Mouse (Mus musculus) liver, embryonic 13.5 days (tissue): Measurements from ENCODE around the gene Ric8b. TPM values are rescaled to one million over a fixed set of nuclear protein-coding genes. Genes with fewer than 3 reads are reported as not detected.

Experiments used
- ATAC-seq: fragments of 200-750 bp; cut with Nextera tagmentation; 2 replicates; pipeline ENCODE4 v1.8.0; 2017; ENCODE audit warnings: low read depth, mild to moderate bottlenecking, moderate number of reproducible peaks, moderate library complexity
- DNase-seq: peaks from one replicate; pipeline ENCODE4 v3.0.0; 2022
- H3K27ac ChIP-seq: fragments of 300-500 bp; sonication (generic); 2 replicates; pipeline ENCODE4 v1.5.1; 2015; ENCODE audit warnings: moderate library complexity, mild to moderate bottlenecking, inconsistent platforms
- H3K27me3 ChIP-seq: fragments of 300-500 bp; sonication (generic); 2 replicates; pipeline ENCODE4 v1.6.1; 2015; ENCODE audit warnings: mild to moderate bottlenecking, inconsistent platforms
- H3K36me3 ChIP-seq: fragments of 300-500 bp; sonication (generic); 2 replicates; pipeline ENCODE4 v1.6.1; 2015; ENCODE audit warnings: mild to moderate bottlenecking, inconsistent platforms
- H3K4me1 ChIP-seq: fragments of 300-500 bp; sonication (generic); replicated peaks from 2 replicates; pipeline ENCODE4 v1.6.1; 2015; ENCODE audit warnings: inconsistent platforms
- H3K4me2 ChIP-seq: fragments of 300-500 bp; sonication (generic); 2 replicates; pipeline ENCODE4 v1.6.1; 2015; ENCODE audit warnings: inconsistent platforms, mild to moderate bottlenecking, moderate library complexity
- H3K4me3 ChIP-seq: fragments of 300-500 bp; sonication (generic); replicated peaks from 2 replicates; pipeline ENCODE4 v1.5.1; 2015; ENCODE audit warnings: mild to moderate bottlenecking, inconsistent platforms
- H3K9ac ChIP-seq: fragments of 300-500 bp; sonication (generic); 2 replicates; pipeline ENCODE4 v1.6.1; 2015; ENCODE audit warnings: mild to moderate bottlenecking, inconsistent platforms
- H3K9me3 ChIP-seq: fragments of 300-500 bp; sonication (generic); replicated peaks from 2 replicates; pipeline ENCODE4 v1.6.1; 2016; ENCODE audit warnings: inconsistent platforms
- WGBS: fragments of 180-500 bp; shearing (Covaris S2); methylation state at CpG from one replicate; pipeline ENCODE4 v1.1.7; 2015; ENCODE audit not compliant: insufficient replicate concordance; 5-methylcytosine and 5-hydroxymethylcytosine counted together
- polyA plus RNA-seq: library from polyadenylated mRNA; unstranded; fragments of >200 nt; fragmentation: Nextera tagmentation; extraction: Ambion mirVana; gene quantifications from 2 replicates; pipeline ENCODE4 v1.2.1, GENCODE M21; 2015

Ric8b gene
- polyA plus RNA-seq, 1 experiment from 2014 or later: 3.9 TPM

- Histone ChIP-seq H3K4me3 (no peak overlapping the region), H3K9ac (no peak overlapping the region), H3K36me3 (0 out of 2 replicates have a peak, but pooled peaks cover 10% of the 10 kb centered on the region), H3K27ac (no peak overlapping the region), H3K27me3 (no peaks in the 10 kb centered on the region), H3K4me2 (no peak overlapping the region), H3K9me3 (no peaks in the 10 kb centered on the region), H3K4me1 (no peaks in the 10 kb centered on the region)
- ATAC-seq (no peak), DNase-seq (no peak)
- 85% methylated on average over 1 of the region's 1 CpGs for WGBS
Measured at GRCm38 (mm10) chr10:84940356-84940755, 22.9 kb downstream of the Ric8b start.

- DNase-seq: no peak
- Histone ChIP-seq H3K27ac (no peak overlapping the region), H3K4me3 (no peak overlapping the region), H3K4me2 (no peak overlapping the region), H3K9ac (no peak overlapping the region), H3K27me3 (no peaks in the 10 kb centered on the region), H3K4me1 (0 out of 2 replicates have a peak, but pooled peaks cover 3% of the 10 kb centered on the region), H3K9me3 (no peaks in the 10 kb centered on the region), H3K36me3 (peaks cover 17% of the 10 kb centered on the region)
- ATAC-seq: no peak
- WGBS: 82% methylated on average over 3 of the region's 3 CpGs
Measured at GRCm38 (mm10) chr10:84945692-84946091, 28.3 kb downstream of the Ric8b start.

GRCm38 (mm10) chr10:84948970-84949683 lies 31.7 kb downstream of the Ric8b start:
- Histone ChIP-seq H3K9ac (no peak overlapping the region), H3K4me3 (no peak overlapping the region), H3K9me3 (no peaks in the 10 kb centered on the region), H3K4me1 (peaks cover 14% of the 10 kb centered on the region), H3K27ac (no peak overlapping the region), H3K27me3 (no peaks in the 10 kb centered on the region), H3K4me2 (no peak overlapping the region), H3K36me3 (peaks cover 20% of the 10 kb centered on the region)
- WGBS: 69% methylated on average over 8 of the region's 8 CpGs
- ATAC-seq: no peak
- DNase-seq: no peak

- H3K9ac ChIP-seq: no peak overlapping the region
- H3K27me3 ChIP-seq: no peaks in the 10 kb centered on the region
- 76% methylated on average over 3 of the region's 3 CpGs for WGBS
- no peak overlapping the region for H3K4me2 ChIP-seq
- H3K27ac ChIP-seq: no peak overlapping the region
- no peak for ATAC-seq
- H3K4me1 ChIP-seq: peaks cover 14% of the 10 kb centered on the region
- no peaks in the 10 kb centered on the region for H3K9me3 ChIP-seq
- H3K36me3 ChIP-seq: peaks cover 20% of the 10 kb centered on the region
- H3K4me3 ChIP-seq: no peak overlapping the region
- no peak for DNase-seq
Measured at GRCm38 (mm10) chr10:84949684-84950010, 32.2 kb downstream of the Ric8b start.

GRCm38 (mm10) chr10:84950384-84950783 lies 33.0 kb downstream of the Ric8b start:
- ATAC-seq: no peak
- no peak overlapping the region for H3K4me2 ChIP-seq
- H3K9ac ChIP-seq: no peak overlapping the region
- 72% methylated on average over 4 of the region's 4 CpGs for WGBS
- peaks cover 18% of the 10 kb centered on the region for H3K4me1 ChIP-seq
- no peak overlapping the region for H3K27ac ChIP-seq
- no peaks in the 10 kb centered on the region for H3K27me3 ChIP-seq
- H3K36me3 ChIP-seq: peaks cover 20% of the 10 kb centered on the region
- DNase-seq: no peak
- H3K4me3 ChIP-seq: no peak overlapping the region
- no peaks in the 10 kb centered on the region for H3K9me3 ChIP-seq

- H3K9me3 ChIP-seq: no peaks in the 10 kb centered on the region
- WGBS: 82% methylated on average over 10 of the region's 10 CpGs
- peaks cover 3% of the 10 kb centered on the region; the same call in 1 of the 2 replicates for H3K36me3 ChIP-seq
- H3K4me3 ChIP-seq: no peak overlapping the region
- H3K4me2 ChIP-seq: no peak overlapping the region
- H3K27ac ChIP-seq: no peak overlapping the region
- peaks cover 27% of the 10 kb centered on the region for H3K4me1 ChIP-seq
- DNase-seq (no peak), ATAC-seq (no peak)
- H3K27me3 ChIP-seq: no peaks in the 10 kb centered on the region
- H3K9ac ChIP-seq: no peak overlapping the region
Measured at GRCm38 (mm10) chr10:84954236-84954635, 36.8 kb downstream of the Ric8b start.

GRCm38 (mm10) chr10:84956173-84956572 lies 38.8 kb downstream of the Ric8b start:
- ATAC-seq (no peak), DNase-seq (no peak)
- peaks cover 3% of the 10 kb centered on the region; the same call in 1 of the 2 replicates for H3K36me3 ChIP-seq
- H3K4me2 ChIP-seq: no peak overlapping the region
- no peak overlapping the region for H3K27ac ChIP-seq
- no peaks in the 10 kb centered on the region for H3K9me3 ChIP-seq
- H3K27me3 ChIP-seq: no peaks in the 10 kb centered on the region
- WGBS: 34% methylated on average over 4 of the region's 4 CpGs
- H3K9ac ChIP-seq: no peak overlapping the region
- H3K4me3 ChIP-seq: no peak overlapping the region
- peaks cover 24% of the 10 kb centered on the region for H3K4me1 ChIP-seq

- H3K9me3 ChIP-seq: no peaks in the 10 kb centered on the region
- H3K9ac ChIP-seq: no peak overlapping the region
- no peak overlapping the region for H3K4me3 ChIP-seq
- H3K27ac ChIP-seq: no peak overlapping the region
- no peaks in the 10 kb centered on the region for H3K27me3 ChIP-seq
- no peak for DNase-seq
- H3K4me1 ChIP-seq: peaks cover 14% of the 10 kb centered on the region
- H3K4me2 ChIP-seq: no peak overlapping the region
- H3K36me3 ChIP-seq: peaks cover 7% of the 10 kb centered on the region; the same call in 1 of the 2 replicates
- ATAC-seq: no peak
- 75% methylated on average over 2 of the region's 2 CpGs for WGBS
Measured at GRCm38 (mm10) chr10:84958597-84958996, 41.2 kb downstream of the Ric8b start.

- peaks cover 12% of the 10 kb centered on the region for H3K4me1 ChIP-seq
- whole genome bisulfite sequencing: 77% methylated on average over 12 of the region's 12 CpGs
- ATAC-seq: no peak
- H3K27ac ChIP-seq: no peak overlapping the region
- peaks cover 10% of the 10 kb centered on the region; the same call in 1 of the 2 replicates for H3K36me3 ChIP-seq
- DNase-seq: no peak
- no peak overlapping the region for H3K9ac ChIP-seq
- no peaks in the 10 kb centered on the region for H3K9me3 ChIP-seq
- no peaks in the 10 kb centered on the region for H3K27me3 ChIP-seq
- no peak overlapping the region for H3K4me3 ChIP-seq
- H3K4me2 ChIP-seq: no peak overlapping the region
Measured at GRCm38 (mm10) chr10:84960380-84960930, 43.0 kb downstream of the Ric8b start.

- Histone ChIP-seq H3K27ac (no peak overlapping the region), H3K9me3 (no peaks in the 10 kb centered on the region), H3K9ac (no peak overlapping the region), H3K27me3 (no peaks in the 10 kb centered on the region), H3K4me1 (peaks cover 7% of the 10 kb centered on the region), H3K4me2 (no peak overlapping the region), H3K36me3 (peaks cover 10% of the 10 kb centered on the region; the same call in 1 of the 2 replicates), H3K4me3 (no peak overlapping the region)
- ATAC-seq (no peak), DNase-seq (no peak)
- 48% methylated on average over 5 of the region's 5 CpGs for WGBS
Measured at GRCm38 (mm10) chr10:84963126-84963525, 45.7 kb downstream of the Ric8b start.

GRCm38 (mm10) chr10:84963726-84964125 lies 46.3 kb downstream of the Ric8b start:
- no peak for DNase-seq

GRCm38 (mm10) chr10:84966542-84966941 lies 49.1 kb downstream of the Ric8b start:
- H3K27me3 ChIP-seq: no peaks in the 10 kb centered on the region
- 84% methylated on average over 2 of the region's 2 CpGs for WGBS
- H3K9me3 ChIP-seq: no peaks in the 10 kb centered on the region
- peaks cover 16% of the 10 kb centered on the region for H3K4me1 ChIP-seq
- H3K27ac ChIP-seq: no peak overlapping the region
- no peak overlapping the region for H3K9ac ChIP-seq
- peaks cover 20% of the 10 kb centered on the region for H3K36me3 ChIP-seq
- H3K4me2 ChIP-seq: no peak overlapping the region
- DNase-seq (no peak), ATAC-seq (no peak)
- no peak overlapping the region for H3K4me3 ChIP-seq

More at GRCm38 (mm10) chr10:84963726-84964125, 46.3 kb downstream of the Ric8b start:
- Histone ChIP-seq H3K9ac (no peak overlapping the region), H3K4me1 (peaks cover 8% of the 10 kb centered on the region), H3K4me2 (no peak overlapping the region), H3K27me3 (no peaks in the 10 kb centered on the region), H3K4me3 (no peak overlapping the region), H3K27ac (no peak overlapping the region), H3K36me3 (peaks cover 10% of the 10 kb centered on the region; the same call in 1 of the 2 replicates), H3K9me3 (no peaks in the 10 kb centered on the region)
- ATAC-seq: no peak
- 81% methylated on average over 3 of the region's 3 CpGs for WGBS
